Mouse (Mus musculus) limb, embryonic 15.5 days (tissue): ENCODE data around the gene Grin2c. TPM values are rescaled to one million over a fixed set of nuclear protein-coding genes. Genes with fewer than 3 reads are reported as not detected.

Source experiments
- ATAC-seq: fragments of 200-750 bp; cut with Nextera tagmentation; 2 replicates; pipeline ENCODE4 v1.8.0; 2017; ENCODE audit warnings: low read depth, moderate TSS enrichment; ENCODE audit not compliant: insufficient number of reproducible peaks, low FRiP score, low TSS enrichment
- H3K27ac ChIP-seq: fragments of 300-500 bp; sonication (generic); 2 replicates; pipeline ENCODE4 v1.5.1; 2015; ENCODE audit warnings: moderate library complexity, mild to moderate bottlenecking, inconsistent platforms
- H3K27me3 ChIP-seq: fragments of 300-500 bp; sonication (generic); 2 replicates; pipeline ENCODE4 v1.6.1; 2015; ENCODE audit warnings: inconsistent platforms
- H3K36me3 ChIP-seq: fragments of 300-500 bp; sonication (generic); 2 replicates; pipeline ENCODE4 v1.6.1; 2015; ENCODE audit warnings: inconsistent platforms
- H3K4me1 ChIP-seq: fragments of 300-500 bp; sonication (generic); 2 replicates; pipeline ENCODE4 v1.6.1; 2015; ENCODE audit warnings: inconsistent platforms
- H3K4me2 ChIP-seq: fragments of 300-500 bp; sonication (generic); 2 replicates; pipeline ENCODE4 v1.6.1; 2015; ENCODE audit warnings: mild to moderate bottlenecking, inconsistent platforms
- H3K4me3 ChIP-seq: fragments of 300-500 bp; sonication (generic); 2 replicates; pipeline ENCODE4 v1.5.1; 2015; ENCODE audit warnings: mild to moderate bottlenecking, inconsistent platforms
- H3K9ac ChIP-seq: fragments of 300-500 bp; sonication (generic); 2 replicates; pipeline ENCODE4 v1.6.1; 2015; ENCODE audit warnings: inconsistent platforms
- H3K9me3 ChIP-seq: fragments of 300-500 bp; sonication (generic); 2 replicates; pipeline ENCODE4 v1.6.1; 2016; ENCODE audit warnings: inconsistent platforms
- WGBS: fragments of 180-500 bp; shearing (Covaris S2); methylation state at CpG from one replicate; pipeline ENCODE4 v1.1.7; 2015; 5-methylcytosine and 5-hydroxymethylcytosine counted together
- microRNA-seq: library from miRNA; unstranded; fragments of <30 nt; microRNA quantifications from one replicate; pipeline ENCODE4, GENCODE M21; 2016
- polyA plus RNA-seq: library from polyadenylated mRNA; unstranded; fragments of >200 nt; fragmentation: Nextera tagmentation; extraction: Ambion mirVana; gene quantifications from 2 replicates; pipeline ENCODE4 v1.2.1, GENCODE M21; 2015

Gene Grin2c
- polyA plus RNA-seq, 1 experiment from 2014 or later = 0.05 TPM

GRCm38 (mm10) chr11:115212116-115212515, 54.9 kb downstream of the Grin2c start:
- no peak for ATAC-seq
- Histone ChIP-seq H3K9ac (no peak overlapping the region), H3K4me2 (no peak overlapping the region), H3K36me3 (peaks cover 31% of the 10 kb centered on the region), H3K4me1 (no peaks in the 10 kb centered on the region), H3K27ac (no peak overlapping the region), H3K4me3 (no peak overlapping the region), H3K27me3 (no peaks in the 10 kb centered on the region), H3K9me3 (no peaks in the 10 kb centered on the region)
- 55% methylated on average over 13 of the region's 13 CpGs for WGBS

DNA sequence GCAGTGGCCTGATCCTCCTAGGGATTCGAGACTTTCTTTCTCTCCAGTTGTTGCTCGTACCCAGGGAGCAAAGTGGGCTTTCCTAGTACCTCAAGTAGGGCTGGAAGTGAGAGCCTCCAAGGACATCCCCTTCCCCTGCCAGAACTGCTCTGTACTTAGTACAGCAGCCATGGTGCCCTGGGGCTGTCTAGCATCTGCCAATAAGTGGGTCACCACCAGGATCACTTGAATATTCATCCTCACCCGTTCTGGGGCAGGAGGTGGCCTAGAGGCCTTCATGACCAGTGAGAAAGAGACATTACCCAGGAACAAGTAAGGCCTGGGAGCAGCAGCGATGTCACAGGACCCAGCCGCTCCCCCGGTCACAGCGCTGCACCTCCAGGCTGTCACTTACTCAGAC, 57.1 kb downstream of the Grin2c start:
- no peak for ATAC-seq
- 77% methylated on average over 7 of the region's 7 CpGs for WGBS
- no peak overlapping the region for H3K9ac ChIP-seq
- H3K4me1 ChIP-seq = no peaks in the 10 kb centered on the region
- peaks cover 51% of the 10 kb centered on the region for H3K36me3 ChIP-seq
- no peak overlapping the region for H3K27ac ChIP-seq
- H3K9me3 ChIP-seq = no peaks in the 10 kb centered on the region
- H3K4me3 ChIP-seq = no peak overlapping the region
- H3K27me3 ChIP-seq = 0 out of 2 replicates have a peak, but pooled peaks cover 2% of the 10 kb centered on the region
- no peak overlapping the region for H3K4me2 ChIP-seq

GRCm38 (mm10) chr11:115208776-115209732, 58.0 kb downstream of the Grin2c start:
- Histone ChIP-seq H3K27me3 (0 out of 2 replicates have a peak, but pooled peaks cover 3% of the 10 kb centered on the region), H3K27ac (no peak overlapping the region), H3K9ac (no peak overlapping the region), H3K9me3 (no peaks in the 10 kb centered on the region), H3K4me1 (no peaks in the 10 kb centered on the region), H3K4me2 (no peak overlapping the region), H3K4me3 (no peak overlapping the region), H3K36me3 (peaks cover 56% of the 10 kb centered on the region)
- WGBS = 77% methylated on average over 25 of the region's 25 CpGs
- no peak for ATAC-seq

GRCm38 (mm10) chr11:115208126-115208525, 58.9 kb downstream of the Grin2c start:
- Histone ChIP-seq H3K4me1 (no peaks in the 10 kb centered on the region), H3K36me3 (peaks cover 57% of the 10 kb centered on the region), H3K27me3 (0 out of 2 replicates have a peak, but pooled peaks cover 3% of the 10 kb centered on the region), H3K27ac (no peak overlapping the region), H3K9ac (no peak overlapping the region), H3K4me3 (no peak overlapping the region), H3K4me2 (no peak overlapping the region), H3K9me3 (no peaks in the 10 kb centered on the region)
- no peak for ATAC-seq
- WGBS = 74% methylated on average over 12 of the region's 12 CpGs

- ATAC-seq = no peak
- no peak overlapping the region for H3K4me2 ChIP-seq
- peaks cover 65% of the 10 kb centered on the region for H3K36me3 ChIP-seq
Measured at GRCm38 (mm10) chr11:115202756-115203155, 64.3 kb downstream of the Grin2c start.

DNA sequence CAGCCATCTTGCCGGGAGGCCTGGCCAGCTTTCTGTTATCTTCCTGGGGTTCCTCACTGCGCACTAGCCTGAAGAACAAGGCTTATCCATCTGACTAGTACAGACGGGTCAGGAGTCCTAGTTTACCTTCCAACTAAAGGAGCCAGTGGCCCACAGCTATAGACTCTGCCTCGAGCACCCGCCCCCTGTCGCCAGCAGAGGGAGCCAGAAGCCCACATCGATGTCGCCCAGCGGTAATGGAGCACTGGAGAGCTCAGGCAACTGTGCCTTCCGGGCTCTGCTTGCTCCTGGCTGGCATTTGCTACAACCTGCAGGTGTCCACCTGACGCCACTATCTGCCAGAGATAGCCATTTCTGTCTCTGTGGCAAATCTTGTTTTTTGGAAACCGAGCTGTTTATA, 64.7 kb downstream of the Grin2c start:
- Histone ChIP-seq H3K9me3 (no peaks in the 10 kb centered on the region), H3K4me3 (no peak overlapping the region), H3K27ac (no peak overlapping the region), H3K4me1 (no peaks in the 10 kb centered on the region), H3K9ac (no peak overlapping the region), H3K27me3 (0 out of 2 replicates have a peak, but pooled peaks cover 3% of the 10 kb centered on the region), H3K4me2 (no peak overlapping the region), H3K36me3 (peaks cover 65% of the 10 kb centered on the region)
- 14% methylated on average over 12 of the region's 12 CpGs for WGBS
- no peak; the same call in 1 of the 2 replicates for ATAC-seq

More at GRCm38 (mm10) chr11:115202756-115203155, 64.3 kb downstream of the Grin2c start:
- Histone ChIP-seq H3K9ac (no peak overlapping the region), H3K4me3 (no peak overlapping the region), H3K27me3 (0 out of 2 replicates have a peak, but pooled peaks cover 3% of the 10 kb centered on the region), H3K9me3 (no peaks in the 10 kb centered on the region), H3K4me1 (no peaks in the 10 kb centered on the region), H3K27ac (no peak overlapping the region)
- 92% methylated on average over 9 of the region's 9 CpGs for WGBS

GRCm38 (mm10) chr11:115200520-115200919, 66.5 kb downstream of the Grin2c start:
- Histone ChIP-seq H3K36me3 (peaks cover 55% of the 10 kb centered on the region), H3K9me3 (no peaks in the 10 kb centered on the region), H3K27ac (no peak overlapping the region), H3K27me3 (0 out of 2 replicates have a peak, but pooled peaks cover 3% of the 10 kb centered on the region), H3K9ac (no peak overlapping the region), H3K4me2 (no peak overlapping the region), H3K4me1 (no peaks in the 10 kb centered on the region), H3K4me3 (no peak overlapping the region)
- no peak for ATAC-seq
- WGBS = 90% methylated on average over 4 of the region's 4 CpGs

Small RNA genes within 50 kb of the gene (microRNA-seq; reads per million reads assigned to microRNA genes)
- gene Gm25837 = not detected

Other genes starting within 250 kb of the Grin2c start
- gene Cd300ld4, start 240.2 kb downstream of the Grin2c start, polyA plus RNA-seq = not detected in 2 replicates
- gene Cd300ld5, start 229.5 kb downstream of the Grin2c start, polyA plus RNA-seq = not detected in 2 replicates
- gene Cd300ld3, start 218.8 kb downstream of the Grin2c start, polyA plus RNA-seq = not detected in 2 replicates
- gene Cd300e, start 205.1 kb downstream of the Grin2c start, polyA plus RNA-seq = 0.09 TPM in 1 of 2 replicates, not detected in the other
- gene Rab37, start 175.8 kb downstream of the Grin2c start, polyA plus RNA-seq = 2.1 and 2.5 TPM in 2 replicates
- 0.46 and 0.65 TPM in 2 replicates for gene Cd300lf, start 133.3 kb downstream of the Grin2c start, polyA plus RNA-seq
- 41.8 and 43.9 TPM in 2 replicates for gene Slc9a3r1, start 103.9 kb downstream of the Grin2c start, polyA plus RNA-seq
- gene Tmem104, start 79.8 kb downstream of the Grin2c start, polyA plus RNA-seq = 15.8 and 15.9 TPM in 2 replicates
- 23.6 and 27.3 TPM in 2 replicates for gene Nat9, start 79.4 kb downstream of the Grin2c start, polyA plus RNA-seq
- 15.2 and 16.6 TPM in 2 replicates for gene Fdxr, start 9.8 kb upstream of the Grin2c start, polyA plus RNA-seq
- gene Fads6, start 30.4 kb upstream of the Grin2c start, polyA plus RNA-seq = 0.16 and 0.24 TPM in 2 replicates
- 0.31 TPM in 1 of 2 replicates, not detected in the other for gene Otop2, start 39.9 kb upstream of the Grin2c start, polyA plus RNA-seq
- 0.04 TPM in 1 of 2 replicates, not detected in the other for gene Ush1g, start 54.8 kb upstream of the Grin2c start, polyA plus RNA-seq
- gene Otop3, start 67.5 kb upstream of the Grin2c start, polyA plus RNA-seq = 0.10 and 0.11 TPM in 2 replicates
- 3.8 and 3.9 TPM in 2 replicates for gene Hid1, start 100.5 kb upstream of the Grin2c start, polyA plus RNA-seq
- gene Cdr2l, start 114.7 kb upstream of the Grin2c start, polyA plus RNA-seq = 9.2 and 10.8 TPM in 2 replicates
- 141 and 142 TPM in 2 replicates for gene Mrpl58, start 136.5 kb upstream of the Grin2c start, polyA plus RNA-seq
- gene Atp5h, start 152.7 kb upstream of the Grin2c start, polyA plus RNA-seq = 766 and 816 TPM in 2 replicates
- gene Kctd2, start 152.9 kb upstream of the Grin2c start, polyA plus RNA-seq = 9.9 and 15.1 TPM in 2 replicates
- not detected in 2 replicates for gene Trim80, start 173.3 kb upstream of the Grin2c start, polyA plus RNA-seq
- gene Slc16a5, start 195.2 kb upstream of the Grin2c start, polyA plus RNA-seq = not detected in 2 replicates
- 7.2 and 7.8 TPM in 2 replicates for gene Armc7, start 208.4 kb upstream of the Grin2c start, polyA plus RNA-seq
- gene Nt5c, start 224.6 kb upstream of the Grin2c start, polyA plus RNA-seq = 81.6 and 82.1 TPM in 2 replicates
- 495 and 589 TPM in 2 replicates for gene Jpt1, start 247.1 kb upstream of the Grin2c start, polyA plus RNA-seq